Mouse (Mus musculus): Measurements from ENCODE around the gene Wipf2. TPM values are rescaled to one million over a fixed set of nuclear protein-coding genes. Genes with fewer than 3 reads are reported as not detected.
"Not testable (repeated sequence)": the region's sequence is repeated elsewhere in the genome, so short reads cannot be mapped to it uniquely, and the experiment has no call there.

Wipf2 gene
- total and polyA plus RNA-seq, 3 experiments = 2.9 to 7.1 TPM; not detected in 1

DNA sequence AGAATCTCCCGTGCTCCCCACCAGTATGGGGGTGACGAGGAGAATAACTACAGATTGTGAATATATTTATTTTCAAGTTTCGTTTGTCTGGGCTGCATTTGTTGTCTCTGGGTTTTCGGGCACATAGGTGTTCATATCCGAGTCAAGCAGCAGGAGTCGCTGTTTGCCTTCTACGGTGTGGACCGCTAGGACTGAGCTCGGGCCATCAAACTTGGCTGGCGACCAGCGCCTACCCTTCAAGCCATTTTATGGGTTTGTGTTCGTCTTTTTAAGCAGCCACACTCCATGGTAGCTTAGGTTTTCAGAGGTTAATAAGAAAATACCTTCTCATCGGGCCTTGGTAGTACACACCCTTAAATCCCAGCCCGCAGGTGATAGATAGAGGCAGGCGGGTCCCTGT is 58.4 kb downstream of the Wipf2 start:
- TF ChIP-seq CTCF (IDR thresholded peaks at IDR 0.05 in 2 of 3, conservative IDR thresholded peaks at IDR 0.05 in 1 of 3; ENCODE audit: control insufficient read depth in 1 of 3, insufficient read depth in 1 of 3, low read depth in 2 of 3, low read length in 3 of 3, poor library complexity in 1 of 3, severe bottlenecking in 1 of 3) = peak in 2 of 3 experiments; percentile 4 to 22; a peak in 3 of 6 replicates
- Histone ChIP-seq H3K4me1 (ENCODE audit: control insufficient read depth in 1 of 2, insufficient read depth in 2 of 2, low read length in 2 of 2) (peaks cover 32 to 47% of the 10 kb centered on the region in 2 experiments), H3K36me3 (ENCODE audit: control insufficient read depth in 1 of 2, insufficient read depth in 2 of 2, low read length in 2 of 2) (peaks cover 22 to 52% of the 10 kb centered on the region in 2 experiments)
- H3K9ac ChIP-seq (ENCODE audit: control insufficient read depth, low read depth, low read length, poor library complexity, severe bottlenecking); H3K4me3 ChIP-seq (ENCODE audit: control insufficient read depth in 1 of 2, insufficient read depth in 1 of 2, low read depth in 2 of 2, low read length in 2 of 2); H3K27me3 ChIP-seq (ENCODE audit: control insufficient read depth in 1 of 2, insufficient read depth in 2 of 2, low read length in 2 of 2); H3K9me3 ChIP-seq (replicated peaks; ENCODE audit: insufficient read depth, low read length); H3K27ac ChIP-seq (ENCODE audit: control insufficient read depth, low read depth, low read length); H3K79me2 ChIP-seq (ENCODE audit: control insufficient read depth, insufficient read depth, low read length, poor library complexity); DNase-seq (ENCODE audit: low read depth, low spot score): not testable (repeated sequence)

DNA sequence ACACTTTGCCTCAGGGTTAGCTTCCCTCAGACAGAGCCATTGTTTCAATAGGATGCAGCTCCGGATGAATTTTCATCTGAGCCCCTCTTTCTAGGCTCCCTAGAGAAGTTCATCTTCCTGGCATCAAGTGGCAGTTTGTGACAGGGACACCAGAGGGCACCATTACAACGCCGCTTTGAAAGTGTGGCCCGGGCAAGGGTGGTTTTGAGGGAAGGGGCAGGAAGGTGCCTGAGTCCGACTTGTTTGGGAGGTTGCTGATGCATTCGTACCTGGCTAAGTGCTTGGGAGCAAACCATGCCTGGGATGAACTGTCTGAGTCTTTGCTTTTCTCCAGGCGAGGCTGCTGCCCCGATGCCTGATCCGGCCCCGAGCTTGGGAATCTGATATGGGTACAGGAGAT is 58.9 kb downstream of the Wipf2 start:
- peak; percentile 46 for DNase-seq (ENCODE audit: low read depth, low spot score)
- Histone ChIP-seq H3K4me1 (ENCODE audit: control insufficient read depth in 1 of 2, insufficient read depth in 2 of 2, low read length in 2 of 2) (peaks cover 28 to 42% of the 10 kb centered on the region in 2 experiments), H3K36me3 (ENCODE audit: control insufficient read depth in 1 of 2, insufficient read depth in 2 of 2, low read length in 2 of 2) (peaks cover 20 to 47% of the 10 kb centered on the region in 2 experiments)
- not testable (repeated sequence) for H3K27me3 ChIP-seq (ENCODE audit: control insufficient read depth in 1 of 2, insufficient read depth in 2 of 2, low read length in 2 of 2); H3K9me3 ChIP-seq (replicated peaks; ENCODE audit: insufficient read depth, low read length); H3K27ac ChIP-seq (ENCODE audit: control insufficient read depth, low read depth, low read length); H3K79me2 ChIP-seq (ENCODE audit: control insufficient read depth, insufficient read depth, low read length, poor library complexity); H3K9ac ChIP-seq (ENCODE audit: control insufficient read depth, low read depth, low read length, poor library complexity, severe bottlenecking); H3K4me3 ChIP-seq (ENCODE audit: control insufficient read depth in 1 of 2, insufficient read depth in 1 of 2, low read depth in 2 of 2, low read length in 2 of 2)
- TF ChIP-seq SMC3 (IDR thresholded peaks at IDR 0.05; ENCODE audit: low read depth, low read length) (peak; percentile 70), ZC3H11A (IDR thresholded peaks at IDR 0.05; ENCODE audit: low read depth, low read length) (peak; percentile 29; the same call in 1 of the 2 replicates), CTCF (IDR thresholded peaks at IDR 0.05 in 2 of 3, conservative IDR thresholded peaks at IDR 0.05 in 1 of 3; ENCODE audit: control insufficient read depth in 1 of 3, insufficient read depth in 1 of 3, low read depth in 2 of 3, low read length in 3 of 3, poor library complexity in 1 of 3, severe bottlenecking in 1 of 3) (peak; percentile 42 to 67 (median 64); a peak in 5 of 6 replicates), RAD21 (IDR thresholded peaks at IDR 0.05; ENCODE audit: low read depth, low read length) (peak; percentile 51)

DNA sequence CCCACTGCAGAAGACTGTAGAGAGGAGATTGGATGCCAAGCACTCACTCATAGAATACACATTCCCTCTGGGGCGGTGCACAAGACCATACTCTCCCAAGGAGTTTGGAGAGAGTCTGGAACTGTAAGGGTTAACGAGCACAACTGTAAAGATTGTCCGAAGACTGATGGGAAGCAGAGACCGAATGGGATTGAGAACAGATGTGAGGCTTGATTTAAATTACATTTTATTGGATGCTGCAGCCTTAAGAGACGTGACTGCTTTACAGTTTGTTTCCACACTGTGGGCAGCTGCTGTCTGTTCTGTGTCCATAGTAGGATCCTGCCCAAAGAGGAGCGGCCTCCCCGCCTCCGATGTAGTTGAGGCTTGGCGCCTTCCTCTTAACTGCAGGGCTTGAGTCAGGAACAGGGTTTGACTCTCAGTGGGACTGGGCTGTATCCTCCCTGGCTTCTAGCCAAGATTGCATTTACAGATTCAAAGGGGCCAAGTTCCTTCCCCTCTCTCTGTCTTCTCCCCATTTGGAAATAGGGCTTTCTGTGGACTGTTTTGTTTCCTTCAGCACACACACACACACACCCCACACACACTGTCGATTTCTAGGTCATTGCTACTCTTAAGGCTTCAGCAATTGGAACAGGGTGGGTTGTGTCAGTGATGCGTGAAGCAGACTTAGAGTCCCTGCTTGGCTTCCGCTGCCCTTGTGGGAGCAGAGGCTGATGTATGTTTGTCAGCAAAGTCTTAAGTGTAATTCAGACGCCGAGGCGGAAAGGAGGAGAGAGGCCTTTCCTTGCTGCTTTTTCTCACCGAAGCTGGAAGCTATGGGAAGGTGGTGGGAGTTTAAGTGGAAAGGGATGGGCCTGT is 59.6 kb downstream of the Wipf2 start:
- not testable (repeated sequence) for H3K27ac ChIP-seq (ENCODE audit: control insufficient read depth, low read depth, low read length); H3K27me3 ChIP-seq (ENCODE audit: control insufficient read depth in 1 of 2, insufficient read depth in 2 of 2, low read length in 2 of 2); H3K9ac ChIP-seq (ENCODE audit: control insufficient read depth, low read depth, low read length, poor library complexity, severe bottlenecking); H3K79me2 ChIP-seq (ENCODE audit: control insufficient read depth, insufficient read depth, low read length, poor library complexity); H3K4me3 ChIP-seq (ENCODE audit: control insufficient read depth in 1 of 2, insufficient read depth in 1 of 2, low read depth in 2 of 2, low read length in 2 of 2); H3K9me3 ChIP-seq (replicated peaks; ENCODE audit: insufficient read depth, low read length)
- Histone ChIP-seq H3K4me1 (ENCODE audit: control insufficient read depth in 1 of 2, insufficient read depth in 2 of 2, low read length in 2 of 2) (peaks cover 25 to 36% of the 10 kb centered on the region in 2 experiments), H3K36me3 (ENCODE audit: control insufficient read depth in 1 of 2, insufficient read depth in 2 of 2, low read length in 2 of 2) (peaks cover 17 to 40% of the 10 kb centered on the region in 2 experiments)
- TF ChIP-seq RCOR1 (IDR thresholded peaks at IDR 0.05; ENCODE audit: low read depth, low read length) = peak; percentile 52; the same call in 1 of the 2 replicates
- peak; percentile 59 for DNase-seq (ENCODE audit: low read depth, low spot score)

DNA sequence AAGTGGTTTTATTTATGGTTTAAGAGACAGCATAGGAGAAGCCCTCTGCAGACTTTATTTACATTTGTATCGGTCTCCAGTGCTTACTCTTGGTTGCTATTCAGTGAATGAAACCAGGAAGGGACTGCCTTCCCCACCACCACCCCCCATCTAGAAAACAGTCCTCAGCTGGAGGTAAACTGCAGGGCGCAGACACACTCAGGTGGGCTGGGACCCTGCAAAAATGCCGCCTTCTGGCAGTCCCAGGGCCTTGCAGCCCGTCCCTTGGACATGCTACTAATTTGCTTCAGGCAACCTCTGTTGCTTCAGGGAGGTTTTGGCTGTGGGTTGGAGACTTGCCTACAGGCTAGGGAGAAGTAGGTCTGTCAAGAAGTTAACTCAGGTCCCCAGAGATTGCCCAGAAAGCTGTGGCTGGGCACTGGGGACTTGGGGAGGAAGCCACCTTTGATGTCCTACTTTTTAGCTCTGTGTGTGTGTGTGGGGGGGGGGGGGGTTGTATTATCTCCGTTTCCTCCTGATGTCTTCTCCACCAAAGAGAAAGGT is 61.3 kb downstream of the Wipf2 start:
- Histone ChIP-seq H3K36me3 (ENCODE audit: control insufficient read depth in 1 of 2, insufficient read depth in 2 of 2, low read length in 2 of 2) (peaks cover 8 to 31% of the 10 kb centered on the region in 2 experiments), H3K27me3 (ENCODE audit: control insufficient read depth in 1 of 2, insufficient read depth in 2 of 2, low read length in 2 of 2) (no peaks in the 10 kb centered on the region), H3K4me1 (ENCODE audit: control insufficient read depth in 1 of 2, insufficient read depth in 2 of 2, low read length in 2 of 2) (peaks cover 18 to 27% of the 10 kb centered on the region in 2 experiments), H3K27ac (ENCODE audit: control insufficient read depth, low read depth, low read length) (peak overlapping the region; percentile 50), H3K4me3 (ENCODE audit: control insufficient read depth in 1 of 2, insufficient read depth in 1 of 2, low read depth in 2 of 2, low read length in 2 of 2) (no peak overlapping the region), H3K9me3 (replicated peaks; ENCODE audit: insufficient read depth, low read length) (no peaks in the 10 kb centered on the region), H3K9ac (ENCODE audit: control insufficient read depth, low read depth, low read length, poor library complexity, severe bottlenecking) (peak overlapping the region; percentile 35), H3K79me2 (ENCODE audit: control insufficient read depth, insufficient read depth, low read length, poor library complexity) (no peaks in the 10 kb centered on the region)
- 0 out of 2 replicates have a peak, but pooled peaks have one; percentile 31 for TF ChIP-seq UBTF (IDR thresholded peaks at IDR 0.05; ENCODE audit: borderline replicate concordance, insufficient read depth, low read depth, low read length)
- no peak for TF ChIP-seq MYC (IDR thresholded peaks at IDR 0.05; ENCODE audit: low read depth, low read length)
- TF ChIP-seq POLR2AphosphoS2 (IDR thresholded peaks at IDR 0.05; ENCODE audit: low read length) = peak; percentile 23; the same call in 1 of the 2 replicates
- peak; percentile 66 for DNase-seq (ENCODE audit: low read depth, low spot score)

Measured in MEL (cell line).